Mouse (Mus musculus) heart, postnatal 0 days (tissue): ENCODE measurements around the gene Pkn3.

ENCODE experiments used
- CTCF ChIP-seq: IDR thresholded peaks from 2 replicates; pipeline ENCODE4 v1.5.1; 2016; ENCODE audit warnings: antibody characterized with exemption, control low read depth, low read depth
- EP300 ChIP-seq: IDR thresholded peaks from 2 replicates; pipeline ENCODE4 v1.6.1; 2016; ENCODE audit warnings: antibody characterized with exemption, low read depth

GRCm38 (mm10) chr2:30133613-30134377, 56.3 kb downstream of the Pkn3 start, which contains the start of gene Tbc1d13:
- TF ChIP-seq EP300, result no peak; the same call in none of the 2 replicates
- TF ChIP-seq CTCF, result no peak
